Mouse (Mus musculus) forelimb bud, embryonic 11.5 days (tissue): ENCODE results near the gene Stx8.

Source experiments
- DNase-seq: peaks from one replicate; pipeline ENCODE4 v3.0.0-alpha.2; 2012; ENCODE audit warnings: low read depth, low spot score

The Stx8 gene

GRCm38 (mm10) chr11:67965905-67966878, at the start of gene Stx8:
Gene Stx8, plus strand, starts transcription at chr11:67966193.
- DNase-seq, result peak; percentile 82

GRCm38 (mm10) chr11:67917126-67917525, 48.9 kb upstream of the Stx8 start:
- DNase-seq, result no peak

- no peak for DNase-seq
These were observed 46.4 kb upstream of the Stx8 start for GRCm38 (mm10) chr11:67919593-67919992.

GRCm38 (mm10) chr11:67920226-67920960, 45.6 kb upstream of the Stx8 start:
- DNase-seq, result no peak

GRCm38 (mm10) chr11:67921091-67921826, 44.7 kb upstream of the Stx8 start:
- DNase-seq, result peak; percentile 33

GRCm38 (mm10) chr11:67921827-67922754, 43.9 kb upstream of the Stx8 start, which contains the start of gene Usp43:
Gene Usp43, minus strand, starts transcription at chr11:67922153.
- DNase-seq, result peak; percentile 35

- peak; percentile 67 for DNase-seq
These were observed 43.3 kb upstream of the Stx8 start for GRCm38 (mm10) chr11:67922755-67923125.

- no peak for DNase-seq
These were observed 42.3 kb upstream of the Stx8 start for GRCm38 (mm10) chr11:67923720-67924119.

- no peak for DNase-seq
These were observed 41.0 kb upstream of the Stx8 start for GRCm38 (mm10) chr11:67925000-67925399.

- DNase-seq, result no peak
These were observed 39.5 kb upstream of the Stx8 start for GRCm38 (mm10) chr11:67926348-67927055.

- DNase-seq, result no peak
These were observed 33.8 kb upstream of the Stx8 start for GRCm38 (mm10) chr11:67932156-67932555.

GRCm38 (mm10) chr11:67948229-67948628, 17.8 kb upstream of the Stx8 start:
- no peak for DNase-seq

GRCm38 (mm10) chr11:67949475-67949874, 16.5 kb upstream of the Stx8 start:
- DNase-seq, result no peak

GRCm38 (mm10) chr11:67953604-67954003, 12.4 kb upstream of the Stx8 start:
- no peak for DNase-seq

GRCm38 (mm10) chr11:67954413-67954812, 11.6 kb upstream of the Stx8 start:
- no peak for DNase-seq

- DNase-seq, result no peak
These were observed 1.9 kb upstream of the Stx8 start for GRCm38 (mm10) chr11:67964110-67964509.

- DNase-seq, result peak; percentile 88
These were observed 630 bp upstream of the Stx8 start, which contains the start of gene Cfap52 for GRCm38 (mm10) chr11:67965242-67965883. Gene Cfap52, minus strand, starts transcription at chr11:67965651.

- no peak for DNase-seq
These were observed 1.8 kb downstream of the Stx8 start for GRCm38 (mm10) chr11:67967831-67968230.

GRCm38 (mm10) chr11:67972606-67973005, 6.6 kb downstream of the Stx8 start:
- DNase-seq, result no peak
